Mouse (Mus musculus) MEL (cell line): ENCODE data around the gene Crkl.

ENCODE experiments used
- CTCF ChIP-seq, 3 experiments: IDR thresholded peaks in 2 of 3; conservative IDR thresholded peaks in 1 of 3; 2 replicates each; pipeline ENCODE4 v1.5.1; 2011 to 2012; ENCODE audit warnings: low read length in 3 of 3, low read depth in 2 of 3, mild to moderate bottlenecking in 2 of 3, improper control_type of control experiment in 1 of 3, inconsistent platforms in 1 of 3, mixed read lengths in 1 of 3, moderate library complexity in 1 of 3; ENCODE audit not compliant: control insufficient read depth in 1 of 3, insufficient read depth in 1 of 3, poor library complexity in 1 of 3, severe bottlenecking in 1 of 3
- GATA1 ChIP-seq: IDR thresholded peaks from 2 replicates; pipeline ENCODE4 v1.6.1; 2011; ENCODE audit warnings: low read depth, low read length, improper control_type of control experiment
- MXI1 ChIP-seq: IDR thresholded peaks from 2 replicates; pipeline ENCODE4 v1.6.1; 2011; ENCODE audit warnings: mild to moderate bottlenecking, low read depth, low read length, improper control_type of control experiment
- NELFE ChIP-seq: IDR thresholded peaks from 2 replicates; pipeline ENCODE4 v1.6.1; 2011; ENCODE audit warnings: low read depth, low read length, improper control_type of control experiment
- TBP ChIP-seq: IDR thresholded peaks from 2 replicates; pipeline ENCODE4 v1.8.0; 2011; ENCODE audit warnings: low read depth, low read length, improper control_type of control experiment
- USF2 ChIP-seq, 2 experiments: IDR thresholded peaks; 2 replicates each; pipeline ENCODE4 v1.6.1; 2011 to 2012; ENCODE audit warnings: improper control_type of control experiment in 2 of 2, low read length in 2 of 2, borderline replicate concordance in 1 of 2, inconsistent platforms in 1 of 2, low read depth in 1 of 2, mild to moderate bottlenecking in 1 of 2; ENCODE audit not compliant: insufficient read depth in 1 of 2

DNA sequence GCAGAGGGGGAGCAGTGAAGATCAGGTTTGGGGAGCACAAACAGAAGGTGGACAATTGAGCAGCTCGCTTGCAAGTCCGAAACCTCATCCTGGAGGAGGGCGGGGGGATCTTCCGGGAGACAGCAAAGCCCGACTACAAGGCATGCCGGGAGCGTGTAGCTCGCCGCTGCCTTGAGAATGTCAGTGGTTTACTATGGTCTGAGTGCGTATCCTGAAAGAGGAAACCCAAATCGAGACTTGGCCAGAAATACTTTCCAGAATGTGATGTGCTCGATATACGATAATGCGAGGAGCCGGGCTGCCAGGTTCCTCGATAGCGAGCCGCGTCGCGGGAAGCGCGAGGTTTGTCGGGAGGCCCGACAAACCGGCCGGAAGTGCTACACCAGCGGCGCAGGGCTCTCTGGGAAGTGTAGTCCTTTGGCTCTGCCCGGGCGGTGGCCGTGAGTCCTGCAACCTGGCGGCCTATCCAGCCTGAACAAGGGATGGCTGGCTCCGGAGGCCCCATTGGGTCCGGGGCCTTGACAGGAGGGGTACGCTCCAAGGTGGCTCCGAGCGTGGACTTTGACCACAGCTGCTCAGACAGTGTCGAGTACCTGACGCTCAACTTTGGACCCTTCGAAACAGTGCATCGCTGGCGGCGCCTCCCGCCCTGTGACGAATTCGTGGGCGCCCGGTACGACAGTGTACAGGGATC, 56.9 kb downstream of the Crkl start, which contains the start of gene Lztr1:
- peak; percentile 75 for TF ChIP-seq MXI1
- TF ChIP-seq GATA1 = peak; percentile 34; the same call in 1 of the 2 replicates
- no peak for TF ChIP-seq USF2 (IDR thresholded peaks at IDR 0.05; ENCODE audit: borderline replicate concordance in 1 of 2, insufficient read depth in 1 of 2, low read depth in 1 of 2, low read length in 2 of 2)
- peak; percentile 73; the same call in 1 of the 2 replicates for TF ChIP-seq TBP
- TF ChIP-seq NELFE = peak; percentile 95
- TF ChIP-seq CTCF (IDR thresholded peaks at IDR 0.05 in 2 of 3, conservative IDR thresholded peaks at IDR 0.05 in 1 of 3; ENCODE audit: control insufficient read depth in 1 of 3, insufficient read depth in 1 of 3, low read depth in 2 of 3, low read length in 3 of 3, poor library complexity in 1 of 3, severe bottlenecking in 1 of 3) = no peak
